Mouse (Mus musculus): ENCODE results near the gene Sergef. TPM values are rescaled to one million over a fixed set of nuclear protein-coding genes. Genes with fewer than 3 reads are reported as not detected.
A peak's percentile ranks its signal among the peaks of the same experiment; 100 is the strongest.

Sergef gene
- total and polyA plus RNA-seq, 2 experiments from 2014 or later, result 41.8 to 48.0 TPM

DNA sequence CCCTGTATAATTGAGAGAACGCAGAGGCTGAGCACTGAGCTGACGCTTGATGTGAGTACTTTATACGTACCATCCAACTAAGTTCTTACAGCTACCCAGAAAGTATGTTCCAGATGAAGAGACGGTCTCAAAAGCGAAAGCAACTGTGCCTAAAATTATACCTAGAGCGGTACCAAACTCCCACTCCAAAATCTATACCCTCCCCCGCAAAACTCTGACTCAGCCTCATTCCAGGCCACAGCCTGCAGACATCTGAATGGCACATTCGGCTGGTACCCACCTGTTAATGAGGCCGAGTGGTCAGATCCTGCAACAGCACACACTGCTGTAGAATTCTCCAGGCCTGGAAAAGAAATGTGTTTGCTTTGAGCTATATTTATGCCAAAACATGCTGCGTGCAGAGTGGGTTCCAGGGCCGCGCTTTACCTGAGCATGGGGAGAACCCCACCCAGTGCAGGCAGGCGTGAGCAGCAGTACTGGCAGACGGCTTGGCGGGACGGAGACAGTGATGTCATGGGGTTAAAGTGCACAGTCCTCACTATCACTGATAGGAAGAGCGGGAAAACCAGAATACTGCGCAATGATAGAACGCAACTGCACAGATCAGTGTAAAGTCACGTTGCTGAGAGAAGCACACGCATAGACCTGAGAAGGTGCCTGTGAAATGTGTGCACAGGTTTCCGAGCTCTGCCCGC is 21.0 kb downstream of the Sergef start:
- H3K9ac ChIP-seq (replicated peaks; ENCODE audit: low read length), result no peak overlapping the region
- H3K9me3 ChIP-seq (ENCODE audit: low read length), result no peaks in the 10 kb centered on the region
- no peak for TF ChIP-seq CTCF (IDR thresholded peaks at IDR 0.05; ENCODE audit: low read depth)
- peaks cover 19% of the 10 kb centered on the region for H3K36me3 ChIP-seq (ENCODE audit: insufficient read depth, low read length)
- ATAC-seq, result no peak
- H3K27me3 ChIP-seq (ENCODE audit: insufficient read depth, low read length), result no peaks in the 10 kb centered on the region
- WGBS, result 92% methylated on average over 23 of the region's 23 CpGs
- H3K4me3 ChIP-seq (ENCODE audit: low read length), result no peak overlapping the region
- DNase-seq (ENCODE audit: low spot score), result no peak
- H3K4me2 ChIP-seq (ENCODE audit: low read depth, low read length), result no peak overlapping the region
- H3K4me1 ChIP-seq (ENCODE audit: insufficient read depth, low read length), result no peaks in the 10 kb centered on the region
- H3K27ac ChIP-seq, result no peak overlapping the region

- ATAC-seq, result no peak
- Histone ChIP-seq H3K4me2 (ENCODE audit: low read depth, low read length) (no peak overlapping the region), H3K27ac (no peak overlapping the region), H3K4me1 (ENCODE audit: insufficient read depth, low read length) (no peaks in the 10 kb centered on the region), H3K9ac (replicated peaks; ENCODE audit: low read length) (no peak overlapping the region), H3K27me3 (ENCODE audit: insufficient read depth, low read length) (no peaks in the 10 kb centered on the region), H3K4me3 (ENCODE audit: low read length) (no peak overlapping the region), H3K9me3 (ENCODE audit: low read length) (no peaks in the 10 kb centered on the region), H3K36me3 (ENCODE audit: insufficient read depth, low read length) (peaks cover 26% of the 10 kb centered on the region)
- DNase-seq (ENCODE audit: low spot score), result no peak
- no peak for TF ChIP-seq CTCF (IDR thresholded peaks at IDR 0.05; ENCODE audit: low read depth)
- 91% methylated on average over 7 of the region's 7 CpGs for WGBS
Measured at GRCm38 (mm10) chr7:46616429-46617005, 23.1 kb downstream of the Sergef start.

GRCm38 (mm10) chr7:46615256-46615977 is 24.2 kb downstream of the Sergef start:
- DNase-seq (ENCODE audit: low spot score) (no peak), ATAC-seq (no peak)
- no peak overlapping the region for H3K4me3 ChIP-seq (ENCODE audit: low read length)
- no peaks in the 10 kb centered on the region for H3K27me3 ChIP-seq (ENCODE audit: insufficient read depth, low read length)
- TF ChIP-seq CTCF (IDR thresholded peaks at IDR 0.05; ENCODE audit: low read depth), result no peak
- H3K4me1 ChIP-seq (ENCODE audit: insufficient read depth, low read length), result no peaks in the 10 kb centered on the region
- 69% methylated on average over 5 of the region's 5 CpGs for WGBS
- H3K9me3 ChIP-seq (ENCODE audit: low read length), result no peaks in the 10 kb centered on the region
- no peak overlapping the region for H3K9ac ChIP-seq (replicated peaks; ENCODE audit: low read length)
- H3K36me3 ChIP-seq (ENCODE audit: insufficient read depth, low read length), result peaks cover 21% of the 10 kb centered on the region
- no peak overlapping the region for H3K4me2 ChIP-seq (ENCODE audit: low read depth, low read length)
- H3K27ac ChIP-seq, result no peak overlapping the region

GRCm38 (mm10) chr7:46614263-46614662 is 25.3 kb downstream of the Sergef start:
- H3K9me3 ChIP-seq (ENCODE audit: low read length), result no peaks in the 10 kb centered on the region
- H3K4me2 ChIP-seq (ENCODE audit: low read depth, low read length), result no peak overlapping the region
- no peaks in the 10 kb centered on the region for H3K27me3 ChIP-seq (ENCODE audit: insufficient read depth, low read length)
- H3K4me3 ChIP-seq (ENCODE audit: low read length), result no peak overlapping the region
- peaks cover 21% of the 10 kb centered on the region for H3K36me3 ChIP-seq (ENCODE audit: insufficient read depth, low read length)
- H3K27ac ChIP-seq, result no peak overlapping the region
- H3K4me1 ChIP-seq (ENCODE audit: insufficient read depth, low read length), result no peaks in the 10 kb centered on the region
- no peak for TF ChIP-seq CTCF (IDR thresholded peaks at IDR 0.05; ENCODE audit: low read depth)
- H3K9ac ChIP-seq (replicated peaks; ENCODE audit: low read length), result no peak overlapping the region
- DNase-seq (ENCODE audit: low spot score) (no peak), ATAC-seq (no peak)
- WGBS, result 94% methylated on average over 12 of the region's 12 CpGs

GRCm38 (mm10) chr7:46613091-46613490 is 26.5 kb downstream of the Sergef start:
- H3K27ac ChIP-seq, result no peak overlapping the region
- H3K36me3 ChIP-seq (ENCODE audit: insufficient read depth, low read length), result peaks cover 9% of the 10 kb centered on the region
- H3K4me2 ChIP-seq (ENCODE audit: low read depth, low read length), result no peak overlapping the region
- peak; percentile 32 for DNase-seq (ENCODE audit: low spot score)
- no peaks in the 10 kb centered on the region for H3K27me3 ChIP-seq (ENCODE audit: insufficient read depth, low read length)
- no peak for TF ChIP-seq CTCF (IDR thresholded peaks at IDR 0.05; ENCODE audit: low read depth)
- no peaks in the 10 kb centered on the region for H3K4me1 ChIP-seq (ENCODE audit: insufficient read depth, low read length)
- H3K4me3 ChIP-seq (ENCODE audit: low read length), result no peak overlapping the region
- ATAC-seq, result 0 out of 2 replicates have a peak, but pooled peaks have one; percentile 17
- no peak overlapping the region for H3K9ac ChIP-seq (replicated peaks; ENCODE audit: low read length)
- 64% methylated on average over 10 of the region's 10 CpGs for WGBS
- H3K9me3 ChIP-seq (ENCODE audit: low read length), result no peaks in the 10 kb centered on the region

GRCm38 (mm10) chr7:46612421-46612937 is 27.1 kb downstream of the Sergef start:
- WGBS, result 68% methylated on average over 6 of the region's 6 CpGs
- H3K4me3 ChIP-seq (ENCODE audit: low read length), result no peak overlapping the region
- no peak overlapping the region for H3K9ac ChIP-seq (replicated peaks; ENCODE audit: low read length)
- no peaks in the 10 kb centered on the region for H3K9me3 ChIP-seq (ENCODE audit: low read length)
- ATAC-seq (no peak), DNase-seq (ENCODE audit: low spot score) (no peak)
- H3K4me2 ChIP-seq (ENCODE audit: low read depth, low read length), result no peak overlapping the region
- H3K36me3 ChIP-seq (ENCODE audit: insufficient read depth, low read length), result peaks cover 7% of the 10 kb centered on the region; the same call in 1 of the 2 replicates
- H3K27me3 ChIP-seq (ENCODE audit: insufficient read depth, low read length), result no peaks in the 10 kb centered on the region
- H3K4me1 ChIP-seq (ENCODE audit: insufficient read depth, low read length), result no peaks in the 10 kb centered on the region
- no peak for TF ChIP-seq CTCF (IDR thresholded peaks at IDR 0.05; ENCODE audit: low read depth)
- no peak overlapping the region for H3K27ac ChIP-seq
